Mouse (Mus musculus): ENCODE measurements at regions not wholly inside any gene's neighbourhood (a gene's known extent, or its start where the extent isn't known, plus 50 kb on each side); places are given as distances from the start of the nearest gene placed in this dataset.
A peak's percentile ranks its signal among the peaks of the same experiment; 100 is the strongest.

DNA sequence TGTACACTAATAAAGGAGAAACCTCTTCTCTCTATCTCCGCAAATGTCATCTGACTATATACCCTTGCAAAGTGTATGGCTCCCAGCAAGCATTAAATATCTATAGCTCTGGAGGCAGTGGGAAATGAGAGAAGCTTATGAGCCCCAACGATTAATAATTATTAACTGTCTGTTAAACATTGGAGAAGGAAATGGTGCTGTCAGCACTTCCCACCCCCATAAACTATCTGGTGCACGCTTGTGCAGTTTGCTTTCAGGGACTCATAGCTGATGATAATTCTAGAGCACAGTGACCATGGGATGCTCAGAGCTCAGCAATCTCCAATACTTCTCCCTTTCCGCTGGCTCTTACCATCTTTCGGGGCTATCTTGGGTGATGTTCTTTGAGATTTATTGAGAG, 541.2 kb downstream of the Grxcr1 start:
- no peak for ATAC-seq (replicated peaks in 1 of 2; ENCODE audit: insufficient read depth in 1 of 2, low FRiP score in 2 of 2, low TSS enrichment in 1 of 2, low read depth in 1 of 2, poor library complexity in 2 of 2, severe bottlenecking in 2 of 2)

DNA sequence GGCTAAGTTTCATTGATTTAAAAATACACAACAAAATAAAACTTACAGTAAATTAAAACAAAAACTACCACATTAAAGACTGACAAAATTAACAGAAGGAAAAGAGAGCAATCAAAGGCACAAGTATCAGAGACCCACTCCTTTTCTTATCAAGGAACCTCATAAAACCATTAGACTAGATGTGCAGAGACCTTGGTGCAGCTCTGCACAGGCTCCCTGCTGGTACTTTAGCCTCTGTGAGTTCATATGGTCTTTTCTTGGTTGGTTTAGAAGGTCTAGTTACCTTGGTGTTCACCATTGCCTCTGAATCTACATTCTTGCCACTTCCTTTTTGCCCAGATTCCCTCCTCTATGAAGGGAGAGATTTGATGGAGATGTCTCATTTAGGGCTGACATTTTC, 544.2 kb downstream of the Grxcr1 start:
- no peak for ATAC-seq (replicated peaks in 1 of 2; ENCODE audit: insufficient read depth in 1 of 2, low FRiP score in 2 of 2, low TSS enrichment in 1 of 2, low read depth in 1 of 2, poor library complexity in 2 of 2, severe bottlenecking in 2 of 2)

- no peak for ATAC-seq (replicated peaks in 1 of 2; ENCODE audit: insufficient read depth in 1 of 2, low FRiP score in 2 of 2, low TSS enrichment in 1 of 2, low read depth in 1 of 2, poor library complexity in 2 of 2, severe bottlenecking in 2 of 2)
These were observed 546.9 kb downstream of the Grxcr1 start for GRCm38 (mm10) chr5:68578496-68578895.

DNA sequence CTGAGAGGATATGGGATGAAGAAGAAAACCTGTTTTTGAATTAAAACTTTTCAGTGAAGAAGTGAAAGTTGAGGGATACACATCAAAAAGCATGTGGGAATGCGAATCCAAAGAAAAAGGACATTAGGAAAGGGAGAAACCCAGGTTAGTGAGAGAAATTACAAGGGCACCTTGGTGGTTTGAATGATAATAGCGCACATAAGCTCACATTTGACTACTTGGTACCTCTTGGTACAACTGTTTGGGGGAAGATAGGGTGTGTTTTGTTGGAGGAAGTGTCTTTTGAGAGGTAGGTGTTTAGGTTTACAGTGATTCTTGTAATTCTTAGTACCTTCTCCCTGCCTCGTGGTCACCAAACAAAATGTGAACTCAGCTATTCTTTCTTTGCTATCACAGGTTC, 560.8 kb downstream of the Grxcr1 start:
- no peak for ATAC-seq (replicated peaks in 1 of 2; ENCODE audit: insufficient read depth in 1 of 2, low FRiP score in 2 of 2, low TSS enrichment in 1 of 2, low read depth in 1 of 2, poor library complexity in 2 of 2, severe bottlenecking in 2 of 2)

- ATAC-seq (replicated peaks in 1 of 2; ENCODE audit: insufficient read depth in 1 of 2, low FRiP score in 2 of 2, low TSS enrichment in 1 of 2, low read depth in 1 of 2, poor library complexity in 2 of 2, severe bottlenecking in 2 of 2) = no peak
These were observed 586.8 kb downstream of the Grxcr1 start for GRCm38 (mm10) chr5:68618451-68618850.

- ATAC-seq (replicated peaks in 1 of 2; ENCODE audit: insufficient read depth in 1 of 2, low FRiP score in 2 of 2, low TSS enrichment in 1 of 2, low read depth in 1 of 2, poor library complexity in 2 of 2, severe bottlenecking in 2 of 2) = no peak
These were observed 603.8 kb downstream of the Grxcr1 start for GRCm38 (mm10) chr5:68635400-68635799.

DNA sequence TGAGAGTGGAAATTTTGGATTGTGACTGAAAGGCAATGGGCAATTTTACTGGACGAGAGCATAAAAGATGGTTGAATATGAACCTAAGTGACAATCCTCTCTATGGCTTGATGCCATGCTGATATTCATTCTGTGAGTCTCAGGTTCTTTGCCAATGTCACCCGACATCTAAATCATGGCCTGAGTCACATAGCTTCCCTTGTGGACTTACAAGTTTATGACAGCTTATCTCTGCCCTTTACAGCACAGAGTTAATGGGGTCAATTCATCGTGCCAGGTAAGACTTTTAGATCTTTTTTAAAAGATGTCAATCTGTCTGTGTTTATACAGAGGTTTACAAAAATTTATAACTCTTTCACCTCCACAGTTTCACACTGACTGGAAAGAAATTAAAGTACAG, 641.2 kb downstream of the Grxcr1 start:
- ATAC-seq (replicated peaks in 1 of 2; ENCODE audit: insufficient read depth in 1 of 2, low FRiP score in 2 of 2, low TSS enrichment in 1 of 2, low read depth in 1 of 2, poor library complexity in 2 of 2, severe bottlenecking in 2 of 2) = no peak

DNA sequence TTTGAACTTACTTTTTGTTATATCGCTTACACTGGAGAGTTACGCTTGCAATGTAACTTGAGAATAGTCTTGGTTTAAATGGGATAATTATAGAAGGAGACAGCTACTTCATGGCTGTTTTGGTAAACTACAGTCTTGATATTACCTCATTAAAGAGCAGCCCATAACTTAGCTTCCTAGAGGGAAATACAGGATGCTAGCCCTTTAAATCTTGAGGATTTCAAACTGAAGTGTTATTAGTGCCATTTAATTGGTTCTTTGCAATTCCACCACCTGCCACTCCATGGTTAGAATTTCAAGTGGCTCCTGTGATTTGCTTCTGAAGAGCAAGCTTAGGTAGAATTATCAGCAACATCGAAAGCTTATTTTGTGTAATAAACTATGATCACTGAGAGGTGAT, 640.1 kb downstream of the Kctd8 start:
- no peak for ATAC-seq (replicated peaks in 1 of 2; ENCODE audit: insufficient read depth in 1 of 2, low FRiP score in 2 of 2, low TSS enrichment in 1 of 2, low read depth in 1 of 2, poor library complexity in 2 of 2, severe bottlenecking in 2 of 2)

DNA sequence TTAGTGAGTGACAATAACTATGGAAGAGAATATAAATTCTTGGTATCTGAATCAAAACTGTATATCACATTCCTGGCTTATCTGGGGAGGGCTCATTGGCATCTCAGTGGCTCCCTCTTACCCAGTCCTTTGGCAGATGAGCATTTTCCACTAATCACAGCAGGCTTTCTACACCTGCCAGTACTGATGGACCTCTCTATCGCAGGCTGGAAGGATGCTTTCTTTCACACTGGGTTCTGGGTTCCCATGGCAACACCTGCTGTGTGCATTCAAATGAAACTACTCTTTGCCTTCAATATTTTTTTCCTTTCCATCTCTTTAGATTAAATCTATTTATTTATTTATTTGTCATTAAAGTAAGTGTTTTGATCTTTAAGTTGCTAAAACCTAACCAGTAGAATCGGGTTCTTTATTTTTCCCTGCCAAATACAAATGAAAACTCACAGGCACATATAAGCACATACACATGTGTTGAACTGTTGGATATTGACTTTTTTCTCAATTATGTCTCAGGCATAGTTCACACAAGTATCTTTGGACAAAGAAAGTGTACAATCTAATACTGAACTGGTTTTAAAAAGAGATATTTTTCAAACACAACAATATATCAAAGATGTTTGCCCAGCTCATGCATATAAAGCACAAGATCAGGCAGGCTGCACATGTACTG, 635.9 kb downstream of the Kctd8 start:
- no peak for ATAC-seq (replicated peaks in 1 of 2; ENCODE audit: insufficient read depth in 1 of 2, low FRiP score in 2 of 2, low TSS enrichment in 1 of 2, low read depth in 1 of 2, poor library complexity in 2 of 2, severe bottlenecking in 2 of 2)

DNA sequence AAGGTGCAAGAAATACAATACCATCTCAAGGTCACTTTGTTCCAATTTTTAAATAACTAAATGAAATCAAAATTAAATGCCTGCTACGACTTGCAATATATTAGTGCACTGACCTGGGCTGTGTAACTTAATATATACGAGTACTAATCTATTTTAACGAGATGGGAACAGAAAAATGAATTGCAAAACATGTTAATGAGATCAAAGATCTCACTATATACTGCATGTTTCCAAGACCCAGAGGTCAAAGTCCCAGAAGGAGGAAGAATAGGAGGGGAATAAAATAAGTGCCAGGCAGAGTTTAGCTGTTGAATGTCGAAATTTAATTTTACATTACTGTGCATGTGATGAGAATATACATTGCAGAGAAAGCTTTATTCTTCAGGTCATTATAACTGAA, 614.7 kb downstream of the Kctd8 start:
- no peak for ATAC-seq (replicated peaks in 1 of 2; ENCODE audit: insufficient read depth in 1 of 2, low FRiP score in 2 of 2, low TSS enrichment in 1 of 2, low read depth in 1 of 2, poor library complexity in 2 of 2, severe bottlenecking in 2 of 2)

GRCm38 (mm10) chr5:68735186-68735585, 606.3 kb downstream of the Kctd8 start:
- peak; percentile 58 to 75; a peak in 3 of 4 replicates for ATAC-seq (replicated peaks in 1 of 2; ENCODE audit: insufficient read depth in 1 of 2, low FRiP score in 2 of 2, low TSS enrichment in 1 of 2, low read depth in 1 of 2, poor library complexity in 2 of 2, severe bottlenecking in 2 of 2)

DNA sequence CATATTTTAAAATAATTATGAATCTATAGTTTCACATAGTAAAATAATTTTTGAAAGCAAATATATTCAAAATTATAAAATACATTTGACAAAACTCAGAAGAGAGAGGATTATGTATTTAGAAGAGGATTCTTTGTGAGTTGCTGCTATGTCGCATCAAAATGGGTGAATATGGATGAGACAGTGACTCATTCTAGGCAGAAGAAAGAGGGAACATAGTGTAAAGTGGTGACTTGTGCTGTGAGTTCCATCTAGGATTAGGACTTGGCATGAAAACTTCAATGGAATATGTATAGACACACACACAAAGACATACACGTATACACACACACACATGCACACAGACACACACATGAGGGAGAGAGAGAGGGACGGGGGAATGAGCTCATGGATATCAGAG, 591.0 kb downstream of the Kctd8 start:
- no peak for ATAC-seq (replicated peaks in 1 of 2; ENCODE audit: insufficient read depth in 1 of 2, low FRiP score in 2 of 2, low TSS enrichment in 1 of 2, low read depth in 1 of 2, poor library complexity in 2 of 2, severe bottlenecking in 2 of 2)

DNA sequence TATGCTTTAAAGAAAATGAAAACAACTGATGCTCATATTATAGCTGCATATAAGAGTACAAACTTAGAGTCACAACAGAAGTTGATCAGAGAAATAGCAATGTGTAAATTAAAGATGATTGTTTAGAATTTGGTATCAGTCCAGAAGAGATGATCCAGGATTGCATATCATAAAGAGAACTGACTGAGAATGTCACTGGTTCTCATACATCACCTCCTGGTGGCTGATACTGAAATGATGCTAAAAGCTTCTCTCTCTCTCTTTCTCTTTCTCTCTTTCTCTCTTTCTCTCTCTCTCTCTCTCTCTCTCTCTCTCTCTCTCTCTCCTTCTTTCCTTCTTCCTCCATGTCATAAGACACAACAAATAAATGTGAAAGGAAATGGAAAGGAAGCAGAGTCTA, 588.5 kb downstream of the Kctd8 start:
- ATAC-seq (replicated peaks in 1 of 2; ENCODE audit: insufficient read depth in 1 of 2, low FRiP score in 2 of 2, low TSS enrichment in 1 of 2, low read depth in 1 of 2, poor library complexity in 2 of 2, severe bottlenecking in 2 of 2) = no peak
